Mouse (Mus musculus): Measurements from ENCODE around the gene Llgl2.
"Not testable (repeated sequence)": the region's sequence is repeated elsewhere in the genome, so short reads cannot be mapped to it uniquely, and the experiment has no call there.

Gene Llgl2

GRCm38 (mm10) chr11:115833021-115833513, 9.2 kb downstream of the Llgl2 start:
- no peak for DNase-seq (ENCODE audit: low read depth, low spot score)

- no peak for DNase-seq (ENCODE audit: low read depth, low spot score)
Measured at GRCm38 (mm10) chr11:115834033-115834432, 10.2 kb downstream of the Llgl2 start.

GRCm38 (mm10) chr11:115836656-115837395, 13.0 kb downstream of the Llgl2 start:
- DNase-seq (ENCODE audit: low read depth, low spot score) = no peak

GRCm38 (mm10) chr11:115837606-115838345, 13.9 kb downstream of the Llgl2 start:
- no peak for DNase-seq (ENCODE audit: low read depth, low spot score)

GRCm38 (mm10) chr11:115838895-115839311, 15.1 kb downstream of the Llgl2 start:
- DNase-seq (ENCODE audit: low read depth, low spot score) = no peak

- DNase-seq (ENCODE audit: low read depth, low spot score) = no peak
Measured at GRCm38 (mm10) chr11:115839732-115840131, 15.9 kb downstream of the Llgl2 start.

- DNase-seq (ENCODE audit: low read depth, low spot score) = no peak
Measured at GRCm38 (mm10) chr11:115841044-115841443, 17.2 kb downstream of the Llgl2 start.

- DNase-seq (ENCODE audit: low read depth, low spot score) = no peak
Measured at GRCm38 (mm10) chr11:115841961-115842550, 18.2 kb downstream of the Llgl2 start.

GRCm38 (mm10) chr11:115843141-115843890, 19.5 kb downstream of the Llgl2 start:
- no peak for DNase-seq (ENCODE audit: low read depth, low spot score)

GRCm38 (mm10) chr11:115843891-115844239, 20.0 kb downstream of the Llgl2 start:
- DNase-seq (ENCODE audit: low read depth, low spot score) = no peak

GRCm38 (mm10) chr11:115844240-115844639, 20.4 kb downstream of the Llgl2 start:
- no peak for DNase-seq (ENCODE audit: low read depth, low spot score)

- DNase-seq (ENCODE audit: low read depth, low spot score) = no peak
Measured at GRCm38 (mm10) chr11:115845819-115846218, 22.0 kb downstream of the Llgl2 start.

- DNase-seq (ENCODE audit: low read depth, low spot score) = no peak
Measured at GRCm38 (mm10) chr11:115854674-115855073, 30.8 kb downstream of the Llgl2 start.

GRCm38 (mm10) chr11:115857146-115857545, 33.3 kb downstream of the Llgl2 start:
- DNase-seq (ENCODE audit: low read depth, low spot score) = not testable (repeated sequence)

GRCm38 (mm10) chr11:115857936-115858335, 34.1 kb downstream of the Llgl2 start:
- no peak for DNase-seq (ENCODE audit: low read depth, low spot score)

GRCm38 (mm10) chr11:115858354-115858753, 34.5 kb downstream of the Llgl2 start, which contains the start of gene Myo15b:
TSS of gene Myo15b (plus strand) at chr11:115858406.
- DNase-seq (ENCODE audit: low read depth, low spot score) = no peak

- peak; percentile 34 for DNase-seq (ENCODE audit: low read depth, low spot score)
Measured at GRCm38 (mm10) chr11:115859143-115859945, 35.5 kb downstream of the Llgl2 start.

GRCm38 (mm10) chr11:115863895-115864294, 40.0 kb downstream of the Llgl2 start:
- no peak for DNase-seq (ENCODE audit: low read depth, low spot score)

GRCm38 (mm10) chr11:115869393-115869792, 45.5 kb downstream of the Llgl2 start:
- DNase-seq (ENCODE audit: low read depth, low spot score) = no peak

- no peak for DNase-seq (ENCODE audit: low read depth, low spot score)
Measured at GRCm38 (mm10) chr11:115872437-115872836, 48.6 kb downstream of the Llgl2 start.

- no peak for DNase-seq (ENCODE audit: low read depth, low spot score)
Measured at GRCm38 (mm10) chr11:115875935-115876334, 52.1 kb downstream of the Llgl2 start.

Measured in brain, embryonic 18.5 days (tissue).